Mouse (Mus musculus): ENCODE results near the gene Keap1. TPM values are rescaled to one million over a fixed set of nuclear protein-coding genes. Genes with fewer than 3 reads are reported as not detected.
"Not testable (repeated sequence)": the region's sequence is repeated elsewhere in the genome, so short reads cannot be mapped to it uniquely, and the experiment has no call there.

The Keap1 gene
- total RNA-seq, 2 experiments from 2014 or later = 38.6 to 40.8 TPM

GRCm38 (mm10) chr9:21206848-21207247 lies 32.3 kb downstream of the Keap1 start:
- intact Hi-C loops (cut with DNase I) = no loop called here
- DNase-seq = no peak

- DNase-seq = no peak
- intact Hi-C loops (cut with DNase I) = no loop called here
These were observed 34.5 kb downstream of the Keap1 start for GRCm38 (mm10) chr9:21204528-21205272.

- intact Hi-C loops (cut with DNase I) = no loop called here
These were observed 35.0 kb downstream of the Keap1 start for GRCm38 (mm10) chr9:21204156-21204527.

GRCm38 (mm10) chr9:21198960-21199359 lies 40.2 kb downstream of the Keap1 start:
- DNase-seq = no peak
- intact Hi-C loops (cut with DNase I) = no loop called here

More at GRCm38 (mm10) chr9:21204156-21204527, 35.0 kb downstream of the Keap1 start:
- no peak for DNase-seq

GRCm38 (mm10) chr9:21197981-21198380 lies 41.2 kb downstream of the Keap1 start:
- no peak for DNase-seq
- intact Hi-C loops (cut with DNase I) = no loop called here

- intact Hi-C loops (cut with DNase I) = no loop called here
- no peak for DNase-seq
These were observed 42.4 kb downstream of the Keap1 start for GRCm38 (mm10) chr9:21196521-21197433.

GRCm38 (mm10) chr9:21195736-21196505 lies 43.2 kb downstream of the Keap1 start:
- intact Hi-C loops (cut with DNase I); DNase-seq: not testable (repeated sequence)

- no peak for DNase-seq
- intact Hi-C loops (cut with DNase I) = no loop called here
These were observed 44.2 kb downstream of the Keap1 start for GRCm38 (mm10) chr9:21194787-21195493.

- DNase-seq = no peak
These were observed 45.4 kb downstream of the Keap1 start for GRCm38 (mm10) chr9:21193786-21194185.

GRCm38 (mm10) chr9:21190670-21191069 lies 48.5 kb downstream of the Keap1 start:
- intact Hi-C loops (cut with DNase I) = no loop called here
- DNase-seq = no peak

More at GRCm38 (mm10) chr9:21193786-21194185, 45.4 kb downstream of the Keap1 start:
- intact Hi-C loops (cut with DNase I) = no loop called here

- intact Hi-C loops (cut with DNase I) = no loop called here
- DNase-seq = no peak
These were observed 49.3 kb downstream of the Keap1 start for GRCm38 (mm10) chr9:21189905-21190304.

GRCm38 (mm10) chr9:21185436-21185835 lies 53.7 kb downstream of the Keap1 start:
- DNase-seq = peak in 1 of 2 experiments; percentile 47
- intact Hi-C loops (cut with DNase I) = no loop called here

- peak; percentile 71 to 78 for DNase-seq
- intact Hi-C loops (cut with DNase I) = no loop called here
These were observed 54.4 kb downstream of the Keap1 start for GRCm38 (mm10) chr9:21184733-21185132.

GRCm38 (mm10) chr9:21183905-21184413 lies 55.2 kb downstream of the Keap1 start:
- intact Hi-C loops (cut with DNase I) = no loop called here
- peak; percentile 74 to 76 for DNase-seq

GRCm38 (mm10) chr9:21183421-21183820 lies 55.7 kb downstream of the Keap1 start:
- intact Hi-C loops (cut with DNase I) = no loop called here
- no peak for DNase-seq

- peak; percentile 65 to 67 for DNase-seq
- intact Hi-C loops (cut with DNase I) = no loop called here
These were observed 57.5 kb downstream of the Keap1 start for GRCm38 (mm10) chr9:21181421-21182220.

GRCm38 (mm10) chr9:21180841-21181240 lies 58.3 kb downstream of the Keap1 start:
- intact Hi-C loops (cut with DNase I) = no loop called here
- no peak for DNase-seq

GRCm38 (mm10) chr9:21180402-21180801 lies 58.8 kb downstream of the Keap1 start:
- DNase-seq = no peak
- intact Hi-C loops (cut with DNase I) = no loop called here
